Mouse (Mus musculus): ENCODE results near the gene Sept1.

GRCm38 (mm10) chr7:127228615-127229303 is 4.2 kb downstream of the Sept1 start:
- TF ChIP-seq CTCF (IDR thresholded peaks at IDR 0.05; ENCODE audit: low read depth, low read length), result peak; percentile 24; the same call in 1 of the 2 replicates
- no peak for TF ChIP-seq POLR2A (IDR thresholded peaks at IDR 0.05; ENCODE audit: borderline replicate concordance, low read depth, low read length)

Measured in bone marrow macrophage, adult 2 months (primary cell).